Mouse (Mus musculus) E14TG2a.4 (cell line): Measurements from ENCODE around the gene Wipf3.

Experiments
- CTCF ChIP-seq: conservative IDR thresholded peaks from 2 replicates; pipeline ENCODE4 v1.5.1; 2014; ENCODE audit warnings: low read length
- NANOG ChIP-seq: IDR thresholded peaks from 2 replicates; pipeline ENCODE4 v1.6.1; 2014; ENCODE audit warnings: borderline replicate concordance, low read length, mixed read lengths
- POU5F1 ChIP-seq: IDR thresholded peaks from 2 replicates; pipeline ENCODE4 v1.6.1; 2014; ENCODE audit warnings: low read length, borderline replicate concordance

GRCm38 (mm10) chr6:54399194-54399923, 30.0 kb upstream of the Wipf3 start:
- TF ChIP-seq CTCF: no peak
- TF ChIP-seq POU5F1: no peak
- no peak for TF ChIP-seq NANOG
